Mouse (Mus musculus): ENCODE measurements around the gene Fam69a. TPM values are rescaled to one million over a fixed set of nuclear protein-coding genes. Genes with fewer than 3 reads are reported as not detected.

The Fam69a gene
- polyA plus RNA-seq, 1 experiment from 2014 or later = 11.7 TPM

DNA sequence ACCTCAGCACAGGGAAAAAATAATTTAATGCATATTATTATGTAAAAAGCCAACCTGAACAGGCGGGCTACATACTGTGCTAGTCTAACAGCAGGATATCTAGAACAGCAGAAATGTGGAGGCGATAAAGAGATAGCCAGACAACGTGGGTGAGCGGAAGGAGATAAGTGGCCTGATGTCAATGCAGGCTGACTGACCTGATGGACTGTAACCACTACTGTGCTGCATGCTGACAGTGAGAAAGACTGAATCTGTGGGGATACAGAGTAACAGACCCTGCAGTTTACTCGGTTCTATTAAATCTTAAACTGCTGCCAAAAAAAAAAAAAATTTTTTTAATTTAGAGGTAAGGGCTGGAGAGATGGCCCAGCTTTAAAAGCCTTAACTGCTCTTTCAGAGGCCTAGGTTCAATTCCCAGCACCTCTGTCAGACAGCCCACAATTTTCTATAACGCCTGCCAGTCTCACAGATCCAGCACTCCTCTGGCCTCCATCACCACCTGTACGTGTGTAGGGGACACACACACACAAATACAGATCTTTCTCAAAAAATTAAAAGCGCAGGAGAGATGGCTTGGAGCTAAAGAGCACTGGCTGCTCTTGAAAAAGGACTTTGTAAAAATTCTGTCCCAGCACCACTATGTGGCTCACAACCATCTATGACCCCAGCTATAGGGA, 27.1 kb downstream of the Fam69a start:
- Histone ChIP-seq H3K4me1 (replicated peaks; ENCODE audit: control insufficient read depth, insufficient read depth, low read length) (no peaks in the 10 kb centered on the region), H3K36me3 (ENCODE audit: control insufficient read depth, insufficient read depth) (no peaks in the 10 kb centered on the region), H3K9me3 (ENCODE audit: control insufficient read depth) (no peaks in the 10 kb centered on the region), H3K27ac (ENCODE audit: low read depth, low read length) (no peak overlapping the region), H3K4me3 (ENCODE audit: low read depth, low read length) (no peak overlapping the region), H3K4me2 (replicated peaks; ENCODE audit: low read depth) (no peak overlapping the region), H3K27me3 (replicated peaks; ENCODE audit: control insufficient read depth, insufficient read depth, low read length) (no peaks in the 10 kb centered on the region), H3K9ac (ENCODE audit: low read depth, low read length) (no peak overlapping the region)
- ATAC-seq = no peak
- WGBS = 80% methylated on average over 8 of the region's 8 CpGs
- no peak for TF ChIP-seq CTCF (IDR thresholded peaks at IDR 0.05; ENCODE audit: low read depth)

DNA sequence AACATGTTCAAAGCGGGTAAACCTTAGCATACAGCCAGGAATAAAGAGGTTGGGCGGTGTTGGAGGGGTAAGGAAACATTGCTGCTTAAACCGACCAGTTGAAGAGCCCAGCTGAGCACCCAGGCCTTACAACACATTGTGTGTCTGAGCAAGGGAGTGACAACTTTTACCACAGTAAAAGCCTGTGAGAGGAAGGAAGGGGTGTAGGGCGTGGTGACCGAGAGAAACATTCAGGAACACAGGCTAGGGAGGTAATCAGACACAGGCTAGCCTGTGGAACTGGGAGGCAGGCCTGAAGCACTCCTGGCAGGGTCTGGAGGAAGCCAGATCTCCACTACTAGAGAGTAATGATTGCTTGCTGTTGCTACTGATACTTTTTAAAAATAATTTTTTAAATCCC, 36.2 kb downstream of the Fam69a start:
- Histone ChIP-seq H3K4me2 (replicated peaks; ENCODE audit: low read depth) (no peak overlapping the region), H3K27me3 (replicated peaks; ENCODE audit: control insufficient read depth, insufficient read depth, low read length) (no peaks in the 10 kb centered on the region), H3K36me3 (ENCODE audit: control insufficient read depth, insufficient read depth) (no peaks in the 10 kb centered on the region), H3K9ac (ENCODE audit: low read depth, low read length) (no peak overlapping the region), H3K9me3 (ENCODE audit: control insufficient read depth) (no peaks in the 10 kb centered on the region), H3K4me1 (replicated peaks; ENCODE audit: control insufficient read depth, insufficient read depth, low read length) (no peaks in the 10 kb centered on the region), H3K27ac (ENCODE audit: low read depth, low read length) (no peak overlapping the region), H3K4me3 (ENCODE audit: low read depth, low read length) (no peak overlapping the region)
- no peak for ATAC-seq
- TF ChIP-seq CTCF (IDR thresholded peaks at IDR 0.05; ENCODE audit: low read depth) = no peak
- WGBS = 74% methylated on average over 5 of the region's 5 CpGs

DNA sequence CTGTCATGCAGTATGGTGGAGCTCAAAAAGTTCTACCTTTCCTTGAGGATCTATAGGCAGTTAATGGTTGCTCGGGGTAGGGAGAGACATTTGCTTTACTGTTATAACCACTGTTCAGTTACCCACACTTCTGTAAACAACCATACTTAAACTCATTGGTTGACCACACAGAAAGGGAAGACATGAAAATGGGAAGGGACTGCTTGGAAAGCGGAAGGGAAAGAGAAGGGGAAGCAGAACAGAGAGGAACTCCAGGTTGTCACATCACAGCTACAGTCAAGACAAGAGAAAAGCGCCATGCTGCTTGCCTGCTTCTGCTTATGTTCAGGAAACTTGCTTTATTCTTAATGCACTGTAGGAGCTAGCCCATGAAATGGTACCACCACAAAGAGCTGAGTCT, 37.3 kb downstream of the Fam69a start:
- no peak overlapping the region for H3K4me3 ChIP-seq (ENCODE audit: low read depth, low read length)
- 84% methylated on average over 3 of the region's 3 CpGs for WGBS
- H3K9ac ChIP-seq (ENCODE audit: low read depth, low read length) = no peak overlapping the region

DNA sequence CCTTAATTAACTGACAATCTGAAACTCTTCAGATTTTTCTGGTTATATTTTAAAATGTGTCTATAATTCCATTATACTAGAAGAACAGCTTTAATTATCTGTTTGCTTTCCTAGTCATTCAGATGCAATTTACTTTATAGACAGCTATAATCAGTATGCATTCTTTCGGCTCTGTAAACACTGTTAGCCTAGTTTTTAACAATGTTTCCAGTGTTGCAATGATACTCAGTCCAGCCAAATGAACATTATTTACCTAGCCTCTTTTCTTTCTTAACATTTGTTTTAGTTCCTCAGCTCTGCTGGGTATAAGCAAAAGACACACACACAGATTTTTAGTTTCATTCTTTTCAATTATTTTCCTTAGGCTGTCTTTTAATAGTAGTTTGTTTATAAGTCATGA, 38.0 kb downstream of the Fam69a start:
- no peaks in the 10 kb centered on the region for H3K27me3 ChIP-seq (replicated peaks; ENCODE audit: control insufficient read depth, insufficient read depth, low read length)
- no peaks in the 10 kb centered on the region for H3K36me3 ChIP-seq (ENCODE audit: control insufficient read depth, insufficient read depth)
- H3K4me3 ChIP-seq (ENCODE audit: low read depth, low read length) = no peak overlapping the region
- 38% methylated on average over 1 of the region's 1 CpGs for WGBS
- ATAC-seq = no peak
- H3K27ac ChIP-seq (ENCODE audit: low read depth, low read length) = no peak overlapping the region
- no peak overlapping the region for H3K4me2 ChIP-seq (replicated peaks; ENCODE audit: low read depth)
- no peaks in the 10 kb centered on the region for H3K4me1 ChIP-seq (replicated peaks; ENCODE audit: control insufficient read depth, insufficient read depth, low read length)
- TF ChIP-seq CTCF (IDR thresholded peaks at IDR 0.05; ENCODE audit: low read depth) = no peak
- no peaks in the 10 kb centered on the region for H3K9me3 ChIP-seq (ENCODE audit: control insufficient read depth)
- no peak overlapping the region for H3K9ac ChIP-seq (ENCODE audit: low read depth, low read length)

More for the DNA sequence above, 37.3 kb downstream of the Fam69a start:
- no peak for TF ChIP-seq CTCF (IDR thresholded peaks at IDR 0.05; ENCODE audit: low read depth)
- Histone ChIP-seq H3K4me2 (replicated peaks; ENCODE audit: low read depth) (no peak overlapping the region), H3K27ac (ENCODE audit: low read depth, low read length) (no peak overlapping the region), H3K4me1 (replicated peaks; ENCODE audit: control insufficient read depth, insufficient read depth, low read length) (no peaks in the 10 kb centered on the region), H3K9me3 (ENCODE audit: control insufficient read depth) (no peaks in the 10 kb centered on the region), H3K36me3 (ENCODE audit: control insufficient read depth, insufficient read depth) (no peaks in the 10 kb centered on the region), H3K27me3 (replicated peaks; ENCODE audit: control insufficient read depth, insufficient read depth, low read length) (no peaks in the 10 kb centered on the region)
- ATAC-seq = no peak

DNA sequence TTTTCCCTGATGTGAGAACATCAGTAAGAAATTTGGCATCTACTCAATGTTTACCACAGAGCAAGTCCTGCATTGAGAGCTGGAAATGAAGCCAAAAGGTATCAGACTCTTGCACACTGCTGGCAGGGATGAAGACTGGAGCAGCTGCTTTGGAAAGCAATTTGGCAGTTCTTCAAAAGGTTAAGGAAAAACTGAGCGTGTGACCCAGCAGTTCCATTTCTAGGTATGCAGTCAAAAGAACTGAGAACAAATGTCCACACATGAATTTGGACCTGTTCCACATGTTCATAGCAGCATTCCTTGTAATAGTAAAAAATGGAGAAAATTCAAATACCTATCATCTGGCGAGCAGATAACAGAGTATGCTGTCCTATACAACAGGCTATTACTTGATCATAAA, 39.3 kb downstream of the Fam69a start:
- Histone ChIP-seq H3K4me3 (ENCODE audit: low read depth, low read length) (no peak overlapping the region), H3K36me3 (ENCODE audit: control insufficient read depth, insufficient read depth) (no peaks in the 10 kb centered on the region), H3K4me2 (replicated peaks; ENCODE audit: low read depth) (no peak overlapping the region), H3K4me1 (replicated peaks; ENCODE audit: control insufficient read depth, insufficient read depth, low read length) (no peaks in the 10 kb centered on the region), H3K27ac (ENCODE audit: low read depth, low read length) (no peak overlapping the region), H3K9ac (ENCODE audit: low read depth, low read length) (no peak overlapping the region), H3K9me3 (ENCODE audit: control insufficient read depth) (no peaks in the 10 kb centered on the region), H3K27me3 (replicated peaks; ENCODE audit: control insufficient read depth, insufficient read depth, low read length) (no peaks in the 10 kb centered on the region)
- WGBS = 63% methylated on average over 2 of the region's 2 CpGs
- ATAC-seq = no peak
- TF ChIP-seq CTCF (IDR thresholded peaks at IDR 0.05; ENCODE audit: low read depth) = no peak

DNA sequence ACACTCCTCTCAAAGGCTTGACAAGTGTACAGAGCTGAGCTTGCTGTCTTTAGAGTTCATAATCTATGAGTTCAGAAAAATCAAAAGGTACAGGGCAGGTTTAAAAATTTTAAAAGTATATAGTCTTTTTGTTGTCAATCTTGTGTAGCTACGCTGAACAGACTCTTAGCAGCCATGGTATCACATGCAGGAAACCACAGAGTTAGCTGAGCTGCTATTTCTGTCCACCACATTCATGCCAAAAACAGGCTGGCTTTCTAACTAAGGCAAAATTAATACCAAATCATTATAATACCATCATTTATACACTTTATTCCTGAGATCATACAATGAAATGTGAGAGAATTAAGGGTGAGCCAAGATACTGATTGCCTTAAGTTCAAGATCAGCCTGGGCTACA, 40.4 kb downstream of the Fam69a start:
- TF ChIP-seq CTCF (IDR thresholded peaks at IDR 0.05; ENCODE audit: low read depth) = no peak
- Histone ChIP-seq H3K4me2 (replicated peaks; ENCODE audit: low read depth) (no peak overlapping the region), H3K36me3 (ENCODE audit: control insufficient read depth, insufficient read depth) (no peaks in the 10 kb centered on the region), H3K4me1 (replicated peaks; ENCODE audit: control insufficient read depth, insufficient read depth, low read length) (no peaks in the 10 kb centered on the region), H3K9ac (ENCODE audit: low read depth, low read length) (no peak overlapping the region), H3K27ac (ENCODE audit: low read depth, low read length) (no peak overlapping the region), H3K27me3 (replicated peaks; ENCODE audit: control insufficient read depth, insufficient read depth, low read length) (no peaks in the 10 kb centered on the region), H3K4me3 (ENCODE audit: low read depth, low read length) (no peak overlapping the region), H3K9me3 (ENCODE audit: control insufficient read depth) (no peaks in the 10 kb centered on the region)
- no peak for ATAC-seq
- 93% methylated on average over 1 of the region's 1 CpGs for WGBS

DNA sequence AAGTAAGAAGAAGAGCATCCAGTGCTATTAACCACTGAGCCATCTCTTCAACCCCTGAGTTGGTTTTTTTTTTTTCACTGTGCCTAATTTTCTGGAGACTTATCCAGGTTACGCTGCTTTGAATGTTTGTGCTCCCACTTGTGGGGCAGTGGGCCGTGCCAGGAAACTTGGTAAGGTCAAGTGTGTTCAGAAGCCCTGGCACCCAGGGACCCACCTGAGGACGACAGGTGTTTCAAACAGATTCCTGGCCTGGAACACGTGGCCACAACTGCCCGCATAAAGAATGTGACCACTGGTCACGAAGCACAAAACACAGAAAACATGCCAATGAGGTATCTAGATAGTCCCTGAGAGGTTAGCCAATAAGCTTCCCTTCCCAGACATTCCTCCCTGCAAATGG, 43.4 kb downstream of the Fam69a start:
- Histone ChIP-seq H3K9ac (ENCODE audit: low read depth, low read length) (no peak overlapping the region), H3K27me3 (replicated peaks; ENCODE audit: control insufficient read depth, insufficient read depth, low read length) (no peaks in the 10 kb centered on the region), H3K4me2 (replicated peaks; ENCODE audit: low read depth) (no peak overlapping the region), H3K4me1 (replicated peaks; ENCODE audit: control insufficient read depth, insufficient read depth, low read length) (no peaks in the 10 kb centered on the region), H3K9me3 (ENCODE audit: control insufficient read depth) (no peaks in the 10 kb centered on the region), H3K27ac (ENCODE audit: low read depth, low read length) (no peak overlapping the region), H3K36me3 (ENCODE audit: control insufficient read depth, insufficient read depth) (no peaks in the 10 kb centered on the region), H3K4me3 (ENCODE audit: low read depth, low read length) (no peak overlapping the region)
- TF ChIP-seq CTCF (IDR thresholded peaks at IDR 0.05; ENCODE audit: low read depth) = no peak
- no peak for ATAC-seq
- WGBS = 83% methylated on average over 6 of the region's 6 CpGs

Data from intestine, postnatal 0 days (tissue).